Mouse (Mus musculus) ovary, adult 2 months (tissue): Measurements from ENCODE around the gene Cx3cr1. TPM values are rescaled to one million over a fixed set of nuclear protein-coding genes. Genes with fewer than 3 reads are reported as not detected.

Experiments used
- polyA plus RNA-seq: library from polyadenylated mRNA; depleted of rRNA; stranded (reverse); fragments of >200 nt; gene quantifications from 2 replicates; pipeline ENCODE4 v1.2.3, GENCODE M21; 2012; rRNA removed

Gene Cx3cr1
- 12.8 and 14.2 TPM in 2 replicates for polyA plus RNA-seq

DNA sequence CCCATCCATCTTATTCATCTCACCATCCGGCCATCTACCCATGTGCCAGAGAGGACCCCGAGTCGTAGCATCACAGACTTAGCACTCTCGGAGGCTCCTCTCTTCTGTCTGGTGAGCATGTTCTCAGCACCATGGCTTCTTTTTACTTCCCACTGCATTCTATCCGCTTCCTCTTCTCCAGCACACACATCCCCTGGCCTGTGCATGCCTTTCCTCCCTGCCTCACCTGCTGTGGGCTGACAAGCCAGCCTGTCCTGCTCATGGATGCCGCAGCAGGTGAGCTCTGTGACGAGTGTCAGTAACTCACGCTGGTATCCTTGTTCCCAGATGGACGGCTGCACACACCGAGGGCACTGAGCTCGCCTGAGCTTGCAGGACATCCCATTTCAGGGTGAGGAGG is at the start of gene Cx3cr1:
Gene Cx3cr1 (minus strand): TSS at position 101 of the 400 bp plus-strand sequence.

DNA sequence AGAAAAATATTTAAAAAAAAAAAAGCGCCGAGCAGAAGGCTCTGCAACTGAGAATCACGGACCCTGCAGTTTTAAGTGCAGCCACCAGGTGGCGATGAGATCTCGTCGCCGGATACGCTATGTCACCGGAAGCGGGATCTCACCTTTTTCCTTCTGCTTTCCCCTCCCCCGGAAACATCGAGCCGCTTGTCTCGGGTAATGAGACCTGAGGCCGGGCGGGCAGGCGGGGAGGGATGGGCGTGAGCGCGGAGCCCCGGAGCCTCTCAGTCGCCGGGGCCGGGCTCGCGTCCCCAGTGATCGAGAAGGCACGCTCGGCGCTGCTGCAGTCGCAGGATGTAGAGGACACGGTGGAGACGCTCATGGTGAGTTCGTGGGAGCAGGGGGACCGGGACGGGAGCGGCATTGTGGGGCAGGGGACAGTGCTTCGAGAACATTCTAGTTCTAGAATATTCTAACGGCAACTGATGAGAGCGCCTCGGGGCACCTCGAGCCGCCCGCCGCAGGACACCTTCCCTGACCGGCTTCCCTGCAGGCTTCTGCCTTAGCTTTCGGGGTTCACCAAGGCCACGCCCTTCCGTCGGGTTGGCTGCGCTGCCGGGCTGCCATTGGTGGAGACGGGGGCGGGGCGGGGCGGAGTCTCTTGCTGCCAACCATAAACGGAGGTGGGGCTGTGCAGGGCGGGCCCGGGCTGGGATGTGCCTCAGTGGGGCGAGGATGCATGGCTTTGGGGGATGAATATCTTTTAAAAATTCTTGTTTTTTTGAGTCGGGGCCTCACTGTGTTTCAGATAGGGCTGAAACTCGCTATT is 40.7 kb upstream of the Cx3cr1 start, which contains the start of gene Slc25a38:
Gene Slc25a38 (plus strand): TSS at position 164 of the 808 bp plus-strand sequence.

DNA sequence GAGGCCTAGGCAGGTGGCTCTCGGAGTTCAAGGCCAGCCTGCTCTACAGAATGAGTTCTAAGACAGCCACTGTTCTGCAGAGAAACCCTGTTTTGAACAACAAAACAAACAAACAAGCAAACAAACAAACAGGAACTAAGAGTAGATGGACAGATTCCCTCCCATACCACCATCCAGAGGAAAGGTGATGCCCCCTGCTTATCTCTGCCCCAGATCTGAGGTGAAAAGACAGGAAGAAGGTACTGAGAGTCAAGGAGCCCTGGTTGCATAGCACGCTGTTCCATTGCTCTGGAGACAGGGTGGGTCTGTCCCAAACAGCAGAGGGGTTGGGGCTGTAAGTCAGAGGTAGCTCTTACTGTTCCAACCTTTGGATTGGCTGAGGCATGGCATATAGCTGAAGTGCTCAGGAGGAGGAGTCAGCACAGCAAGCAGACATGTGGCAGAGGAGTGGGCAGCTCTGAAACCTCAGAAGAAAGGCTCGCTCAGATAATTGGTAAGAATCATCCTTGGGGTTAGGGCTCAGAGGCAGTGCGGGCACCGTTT is 22.1 kb upstream of the Cx3cr1 start, which contains the start of gene Ccr8:
Gene Ccr8 (plus strand): TSS at position 419 of the 543 bp plus-strand sequence.

DNA sequence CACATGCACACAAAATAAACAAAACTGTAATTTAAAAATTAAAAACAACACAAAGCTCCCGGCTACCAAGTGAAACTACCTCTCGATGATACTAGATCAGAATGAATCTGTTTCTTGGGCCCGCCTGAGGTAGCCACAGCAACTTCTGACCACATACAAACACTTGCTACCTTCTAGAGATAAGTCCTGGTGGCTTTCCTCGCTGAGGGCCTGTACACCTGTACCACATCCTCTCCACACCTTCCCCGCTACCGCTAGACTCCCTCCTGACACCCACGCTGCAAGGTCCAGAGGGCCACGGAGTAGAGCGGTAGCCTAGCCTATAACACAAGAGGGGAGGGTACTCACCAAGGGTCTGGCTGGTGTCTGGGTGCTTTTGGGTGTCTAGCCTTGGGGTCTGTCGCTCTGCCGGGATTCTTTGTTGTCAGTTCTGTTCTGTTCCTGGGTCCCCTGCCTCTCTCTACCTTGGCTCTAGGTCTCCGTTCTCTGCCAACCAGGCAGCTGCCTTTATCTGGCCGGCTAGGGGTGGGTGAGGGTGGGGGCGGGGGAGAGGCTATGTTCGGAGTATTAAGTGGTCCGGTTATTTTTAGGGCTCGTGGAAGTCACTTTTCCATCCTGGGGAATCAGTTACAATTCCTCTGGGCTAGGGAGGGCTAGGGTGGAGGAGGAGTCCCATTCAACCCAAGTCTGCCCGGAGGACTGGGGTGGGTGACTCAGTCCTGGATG is 46.4 kb downstream of the Cx3cr1 start, which contains the start of gene Xirp1:
Gene Xirp1 (minus strand): TSS at position 513 of the 726 bp plus-strand sequence.

DNA sequence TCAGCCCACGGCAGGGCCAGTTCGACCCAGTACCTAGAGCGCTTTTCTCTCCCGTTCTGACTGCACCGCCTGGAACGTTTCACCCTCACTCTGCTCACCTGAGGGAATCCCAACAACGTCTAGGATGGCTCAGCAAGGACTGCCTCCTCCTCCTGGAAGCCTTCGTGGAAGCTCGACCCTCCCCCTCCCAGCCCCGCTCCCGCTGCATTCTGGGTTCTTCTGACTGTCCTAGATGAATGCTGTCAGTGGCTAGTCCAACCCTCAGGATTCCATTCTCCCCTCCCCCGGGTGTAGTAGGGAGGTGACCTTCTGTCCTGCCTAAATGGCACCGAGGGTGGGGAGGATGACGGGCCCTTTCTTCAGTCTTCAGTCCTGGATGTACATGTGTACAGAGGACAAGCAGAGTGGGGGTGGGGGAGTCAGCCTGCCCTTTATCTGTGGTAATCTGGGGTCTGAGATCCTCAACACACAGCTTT is 85.1 kb downstream of the Cx3cr1 start, which contains the start of gene Csrnp1:
Gene Csrnp1 (minus strand): TSS at position 123 of the 476 bp plus-strand sequence.

DNA sequence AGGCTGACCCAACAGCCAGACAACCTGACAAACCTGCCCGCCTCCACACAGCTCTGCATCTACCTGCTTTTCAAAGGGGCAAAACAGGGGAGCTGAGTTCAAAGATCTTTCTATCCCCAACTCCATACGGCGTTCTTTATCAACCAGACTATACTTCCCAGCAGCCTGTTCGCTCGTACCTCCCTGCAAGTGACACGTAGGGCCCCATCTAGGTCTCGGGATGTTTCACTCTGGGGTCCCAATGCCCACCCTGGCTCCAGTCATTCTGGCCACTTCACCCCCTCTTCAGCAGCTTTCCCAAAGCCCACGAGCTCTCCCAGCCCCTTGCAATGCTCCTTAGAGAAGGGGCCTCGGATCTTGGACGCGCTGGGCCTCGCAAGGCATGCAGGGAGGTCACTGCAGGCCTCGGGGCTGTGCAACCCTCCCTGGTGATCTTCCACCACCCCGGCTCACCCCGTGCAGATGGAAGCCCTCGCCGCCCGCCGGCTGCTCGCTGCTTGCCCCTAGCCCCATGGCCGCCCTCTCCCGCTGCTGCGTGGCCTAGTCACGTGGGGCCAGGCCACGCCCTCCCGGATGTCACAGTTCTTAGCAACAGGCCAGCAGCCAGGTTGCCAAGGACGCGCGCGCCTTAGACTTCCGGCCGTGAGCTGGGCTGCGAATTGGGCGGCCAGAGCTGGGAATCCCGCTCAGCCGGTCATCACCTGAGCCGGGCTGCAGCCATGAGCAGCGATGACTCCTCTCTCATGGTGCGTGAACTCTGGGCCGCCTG is 132.5 kb downstream of the Cx3cr1 start, which contains the start of the genes Gorasp1 and Ttc21a:
Gene Gorasp1 (minus strand): TSS at position 561 of the 769 bp plus-strand sequence.
Gene Ttc21a (plus strand): TSS at position 602 of the 769 bp plus-strand sequence.

DNA sequence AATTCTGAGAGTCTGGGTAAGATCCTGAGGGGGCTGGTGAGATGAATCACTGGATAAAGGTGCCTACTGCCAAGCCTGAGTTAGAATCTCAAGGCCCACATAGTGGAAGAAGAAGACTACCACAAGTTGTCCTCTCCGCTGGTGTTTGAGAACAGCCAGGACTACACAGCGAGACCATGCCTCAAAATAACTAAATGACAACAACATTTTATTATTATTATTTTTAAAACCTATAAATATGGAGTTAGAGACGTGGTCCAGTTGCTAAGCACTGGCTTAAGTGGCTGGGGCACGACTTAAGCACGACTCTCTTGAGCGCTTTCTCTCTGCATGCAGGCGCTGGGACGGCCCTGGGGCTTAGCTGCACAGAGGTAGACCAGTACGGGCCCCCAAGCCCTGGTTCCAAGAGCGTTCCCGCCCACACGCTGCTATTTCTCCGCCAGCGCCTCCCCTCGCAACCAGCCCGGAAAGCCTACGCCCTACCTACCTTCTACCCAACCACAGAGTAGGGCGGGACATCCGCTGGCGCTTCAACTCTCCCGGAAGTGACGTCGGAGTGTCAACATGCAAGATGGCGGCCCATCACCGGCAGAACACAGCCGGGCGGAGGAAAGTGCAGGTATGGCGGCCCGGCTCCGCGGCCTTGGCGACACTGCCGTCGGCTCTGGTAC is 175.2 kb downstream of the Cx3cr1 start, which contains the start of gene Wdr48:
Gene Wdr48 (plus strand): TSS at position 540 of the 671 bp plus-strand sequence.

Other genes starting within 250 kb of the Cx3cr1 start
- not detected in 2 replicates for gene Scn11a, start 244.4 kb downstream of the Cx3cr1 start, polyA plus RNA-seq
- 46.9 and 49.4 TPM in 2 replicates for gene Wdr48, start 175.0 kb downstream of the Cx3cr1 start, polyA plus RNA-seq
- gene Gorasp1, start 132.3 kb downstream of the Cx3cr1 start, polyA plus RNA-seq, result 28.9 and 29.6 TPM in 2 replicates
- gene Ttc21a, start 132.3 kb downstream of the Cx3cr1 start, polyA plus RNA-seq, result 7.1 and 7.8 TPM in 2 replicates
- 31.5 and 31.6 TPM in 2 replicates for gene Csrnp1, start 85.2 kb downstream of the Cx3cr1 start, polyA plus RNA-seq
- gene Xirp1, start 46.3 kb downstream of the Cx3cr1 start, polyA plus RNA-seq, result 0.15 and 0.20 TPM in 2 replicates
- gene Ccr8, start 22.2 kb upstream of the Cx3cr1 start, polyA plus RNA-seq, result 0.12 and 0.21 TPM in 2 replicates
- 49.9 and 54.2 TPM in 2 replicates for gene Slc25a38, start 40.5 kb upstream of the Cx3cr1 start, polyA plus RNA-seq
- 2,914 and 4,274 TPM in 2 replicates for gene Rpsa, start 57.8 kb upstream of the Cx3cr1 start, polyA plus RNA-seq
- 0.21 TPM in 1 of 2 replicates, not detected in the other for gene Mobp, start 79.8 kb upstream of the Cx3cr1 start, polyA plus RNA-seq
- gene Myrip, start 231.6 kb upstream of the Cx3cr1 start, polyA plus RNA-seq, result 2.8 and 4.1 TPM in 2 replicates